Mouse (Mus musculus): ENCODE results near the gene Cryz.

GRCm38 (mm10) chr3:154646638-154647442 is 50.3 kb downstream of the Cryz start:
- no peak for TF ChIP-seq CTCF (IDR thresholded peaks at IDR 0.05; ENCODE audit: extremely low read depth, insufficient read depth, low read length)
- no peak for TF ChIP-seq POLR2A (IDR thresholded peaks at IDR 0.05; ENCODE audit: extremely low read depth, insufficient read depth, low read length)
